Mouse (Mus musculus): Measurements from ENCODE around the gene Sgpp1. TPM values are rescaled to one million over a fixed set of nuclear protein-coding genes. Genes with fewer than 3 reads are reported as not detected.
"Not testable (repeated sequence)": the region's sequence is repeated elsewhere in the genome, so short reads cannot be mapped to it uniquely, and the experiment has no call there.

Gene Sgpp1
- total RNA-seq, 2 experiments from 2014 or later = 16.6 to 17.2 TPM

DNA sequence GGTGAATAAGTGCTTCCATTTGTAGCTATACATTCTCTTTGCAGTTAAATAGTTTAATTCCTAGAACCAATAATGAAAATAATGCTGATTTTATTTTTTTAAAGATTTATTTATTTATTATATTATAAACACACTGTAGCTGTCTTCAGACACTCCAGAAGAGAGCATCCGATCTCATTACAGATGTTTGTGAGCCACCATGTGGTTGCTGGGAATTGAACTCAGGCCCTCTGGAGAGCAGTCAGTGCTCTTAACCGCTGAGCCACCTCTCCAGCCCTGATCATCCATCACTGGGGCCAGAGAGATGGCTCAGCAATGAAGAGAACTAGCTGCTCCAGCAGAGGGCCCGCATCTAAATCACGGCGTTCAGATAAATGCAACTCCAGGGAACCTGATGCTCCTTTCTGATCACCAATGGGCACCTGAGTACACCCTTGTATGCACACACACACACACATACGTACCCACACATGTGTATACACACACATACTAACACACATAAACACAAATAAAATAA lies 3.5 kb downstream of the Sgpp1 start:
- DNase-seq = no peak

DNA sequence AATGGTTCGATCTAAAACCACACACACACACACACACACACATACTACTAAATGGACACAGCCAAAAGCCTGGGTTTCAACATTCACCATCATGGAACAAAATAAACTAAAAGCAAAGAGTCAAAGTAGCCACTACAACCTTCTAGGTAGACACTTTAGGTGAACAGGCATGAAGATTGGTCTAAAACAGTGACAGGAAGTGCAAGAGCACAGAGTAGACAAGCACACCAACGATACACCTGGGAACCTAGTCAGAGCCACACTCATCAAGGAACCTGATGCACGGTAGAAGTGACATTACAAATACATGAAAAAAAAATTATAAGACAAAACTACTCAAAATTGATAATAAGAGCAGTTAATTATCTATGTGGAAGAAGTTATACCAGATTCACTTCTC lies 4.0 kb downstream of the Sgpp1 start:
- no peak for DNase-seq

DNA sequence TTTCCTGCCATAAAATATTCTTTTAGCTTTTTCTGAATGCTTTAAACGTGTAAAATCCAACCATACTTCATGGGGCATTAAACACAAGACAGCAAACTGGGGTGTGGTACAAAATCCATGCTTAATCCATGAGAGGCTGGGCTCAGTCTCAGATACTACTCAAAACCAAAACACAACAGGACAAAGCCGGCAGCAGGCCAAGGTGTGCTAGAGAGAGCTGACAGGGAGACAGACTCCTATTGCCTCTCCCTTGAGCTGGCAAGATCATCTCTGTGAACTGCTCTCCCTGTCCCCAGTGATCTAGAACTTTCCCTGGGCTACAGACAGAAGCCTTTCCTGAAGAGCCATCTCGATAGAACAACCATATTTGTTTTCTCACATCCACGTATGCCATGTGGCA lies 5.1 kb downstream of the Sgpp1 start:
- peak; percentile 21 for DNase-seq

DNA sequence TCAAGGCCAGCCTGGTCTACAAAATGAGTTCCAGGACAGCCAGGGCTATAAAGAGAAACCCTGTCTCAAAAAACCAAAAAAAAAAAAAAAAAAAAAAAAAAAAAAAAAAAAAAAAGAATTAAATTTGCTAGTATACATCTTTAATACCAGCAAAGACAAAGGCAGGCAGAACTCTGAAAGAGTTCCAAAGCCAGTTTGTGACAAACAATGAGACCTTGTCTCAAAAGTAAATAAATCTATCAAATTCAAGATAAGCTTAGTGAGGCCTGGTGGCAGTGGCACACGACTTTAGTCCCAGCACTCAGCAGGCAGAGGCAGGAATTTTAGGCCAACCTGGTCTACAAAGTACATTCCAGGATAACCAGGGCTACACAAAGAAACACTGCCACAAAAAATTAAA lies 5.7 kb downstream of the Sgpp1 start:
- no peak for DNase-seq

DNA sequence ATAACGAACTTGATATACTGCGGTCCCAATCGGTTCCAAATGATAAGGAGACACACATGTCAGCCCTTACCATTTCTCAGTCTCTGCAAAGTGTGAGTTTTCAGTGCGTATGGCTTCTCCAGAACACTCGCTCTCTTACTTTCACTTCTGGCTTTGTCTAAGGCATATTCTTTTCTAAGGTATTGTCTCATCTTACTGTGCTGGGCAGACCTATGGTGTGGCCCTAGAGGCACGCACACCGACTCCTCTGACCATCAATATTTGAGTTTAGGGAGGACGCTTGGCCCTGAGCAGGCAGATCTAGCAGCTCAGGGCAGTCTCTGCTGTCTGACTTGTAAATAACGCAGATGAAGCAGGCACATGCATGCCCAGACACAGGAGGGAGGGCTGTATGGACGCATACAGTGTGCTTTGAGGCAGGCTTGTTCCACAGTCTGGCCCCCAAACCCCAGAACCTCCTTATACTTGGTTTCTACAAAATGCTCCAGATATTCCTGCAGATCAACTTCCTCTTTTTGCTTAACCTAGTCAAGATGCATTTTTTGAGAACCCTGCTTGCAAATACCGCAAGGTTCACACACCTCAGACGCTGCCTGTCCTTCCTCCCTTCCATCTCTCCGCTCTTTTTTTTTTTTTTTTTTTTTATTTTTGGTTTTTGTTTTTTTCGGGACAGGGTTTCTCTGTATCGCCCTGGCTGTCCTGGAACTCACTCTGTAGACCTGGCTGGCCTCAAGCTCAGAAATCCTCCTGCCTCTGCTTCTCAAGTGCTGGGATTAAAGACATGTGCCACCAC lies 8.0 kb downstream of the Sgpp1 start:
- no peak for DNase-seq

DNA sequence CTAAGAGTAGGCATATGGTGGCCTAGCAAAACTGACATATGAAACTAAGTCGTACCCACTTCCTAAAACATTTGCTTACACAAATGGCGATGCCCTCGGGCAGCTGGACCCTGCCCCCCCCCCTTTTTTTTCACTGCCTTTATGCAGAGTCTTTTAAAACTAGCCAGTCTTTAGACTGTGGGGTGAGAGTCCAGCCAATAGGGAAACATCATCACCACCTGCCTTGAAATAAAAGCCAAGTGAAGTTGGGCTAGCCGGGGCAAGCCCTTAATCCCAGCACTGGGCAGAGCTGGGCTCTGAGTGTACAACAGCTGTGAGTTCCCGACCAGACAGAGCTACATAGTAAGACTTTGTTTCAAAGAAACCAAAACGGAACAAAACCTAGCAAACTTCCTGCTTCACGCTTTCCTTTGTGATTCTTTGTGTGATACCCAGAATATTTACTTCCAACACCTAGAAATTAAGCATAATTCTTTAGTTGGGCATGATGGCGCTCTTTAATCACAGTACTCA lies 9.1 kb downstream of the Sgpp1 start:
- DNase-seq = no peak

DNA sequence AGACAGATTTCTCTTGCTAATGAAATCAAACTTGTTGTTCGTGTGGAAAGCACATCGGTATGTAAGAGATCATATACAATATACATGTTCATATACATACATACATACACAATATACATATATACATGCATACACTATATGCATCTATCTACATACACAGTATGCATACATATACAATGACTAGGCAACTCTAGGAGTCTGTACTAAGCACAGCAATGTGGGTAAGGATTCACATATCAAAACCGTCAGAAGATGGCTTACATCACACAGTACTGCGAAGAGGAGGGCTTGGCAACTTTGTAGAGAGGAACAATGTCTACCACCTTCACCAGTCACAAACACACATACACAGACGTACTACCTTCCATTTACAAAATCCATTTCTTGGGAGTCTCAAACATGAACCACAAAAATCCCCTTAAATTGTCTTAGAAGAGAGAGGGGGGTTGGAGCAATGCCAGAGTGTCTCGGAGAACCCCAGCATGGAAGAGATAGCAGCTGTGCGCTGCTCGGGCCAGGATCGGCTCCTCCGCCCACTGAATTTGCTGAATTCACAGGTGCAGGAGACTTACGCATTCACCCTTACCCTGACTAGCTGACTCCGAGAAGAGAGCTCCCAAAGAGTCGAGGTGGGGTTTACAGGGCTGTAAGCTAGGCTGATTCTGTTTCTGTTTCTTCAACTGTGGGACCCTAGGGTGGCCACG lies 10.8 kb downstream of the Sgpp1 start:
- DNase-seq = no peak

DNA sequence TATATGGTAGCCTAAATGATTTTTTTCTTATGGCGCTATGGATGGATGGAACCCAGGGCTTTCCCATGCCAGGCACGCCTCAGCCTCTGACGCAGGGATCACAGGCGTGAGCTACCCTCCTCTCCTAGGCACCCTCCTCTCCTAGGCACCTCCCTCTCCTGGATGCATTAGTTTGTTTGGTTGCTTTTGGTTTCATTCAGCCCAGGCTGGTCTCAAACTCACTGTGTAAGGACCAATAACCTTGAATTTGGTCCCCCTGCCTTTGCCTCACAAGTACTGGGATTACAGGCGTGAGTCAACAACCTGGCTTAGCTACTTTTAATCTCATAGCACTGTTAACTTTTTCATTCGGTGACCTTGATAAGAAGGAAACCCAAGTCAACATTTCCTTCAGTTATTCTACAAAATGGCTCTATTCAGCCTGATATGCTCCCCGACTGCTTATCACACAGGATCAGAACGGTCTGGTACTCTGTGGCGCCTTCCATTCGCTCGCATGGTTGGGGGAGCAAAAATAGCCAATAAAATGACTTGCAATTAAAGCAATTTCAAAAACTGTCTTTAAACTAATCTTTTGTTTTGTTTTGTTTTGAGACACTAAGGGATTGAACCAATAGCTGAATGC lies 11.6 kb downstream of the Sgpp1 start:
- DNase-seq = no peak

DNA sequence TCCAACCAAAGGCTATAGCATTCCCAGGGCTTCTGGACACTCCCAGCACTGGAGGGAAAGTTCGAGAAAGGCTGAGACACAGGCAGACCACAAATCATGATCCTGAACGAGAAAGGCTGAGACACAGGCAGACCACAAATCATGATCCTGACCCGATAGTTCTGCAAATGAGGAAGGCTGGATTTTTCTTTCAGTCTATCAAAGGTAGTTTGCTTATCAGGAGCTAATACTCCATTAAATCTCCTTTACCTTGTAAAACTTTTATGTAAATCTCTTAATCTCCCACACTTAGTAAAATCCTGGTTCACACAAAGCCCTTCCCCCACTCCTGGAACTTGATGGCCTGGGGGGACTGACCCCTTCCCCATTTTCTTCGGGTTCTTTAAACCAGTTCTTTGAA lies 13.6 kb downstream of the Sgpp1 start:
- no peak for DNase-seq

DNA sequence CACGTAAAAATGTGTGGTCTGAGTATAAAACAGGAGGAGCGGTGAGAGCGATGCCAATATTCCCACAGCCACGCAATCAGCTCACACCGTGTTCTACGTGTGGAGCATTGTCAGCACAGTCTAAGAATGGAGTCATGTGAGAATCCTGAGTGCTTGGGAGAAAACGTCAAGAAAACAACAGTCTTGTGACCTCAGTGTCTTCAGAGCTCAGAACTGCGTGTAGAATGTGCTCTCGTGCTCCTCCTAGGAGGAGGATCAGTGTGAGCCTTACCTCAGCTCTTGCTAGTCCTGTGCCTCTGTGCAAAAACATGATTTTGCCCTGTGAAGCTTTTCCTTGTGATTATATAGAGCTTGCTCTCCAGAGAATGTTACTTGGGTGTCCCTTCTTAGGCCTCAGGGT lies 14.5 kb downstream of the Sgpp1 start:
- DNase-seq = no peak

DNA sequence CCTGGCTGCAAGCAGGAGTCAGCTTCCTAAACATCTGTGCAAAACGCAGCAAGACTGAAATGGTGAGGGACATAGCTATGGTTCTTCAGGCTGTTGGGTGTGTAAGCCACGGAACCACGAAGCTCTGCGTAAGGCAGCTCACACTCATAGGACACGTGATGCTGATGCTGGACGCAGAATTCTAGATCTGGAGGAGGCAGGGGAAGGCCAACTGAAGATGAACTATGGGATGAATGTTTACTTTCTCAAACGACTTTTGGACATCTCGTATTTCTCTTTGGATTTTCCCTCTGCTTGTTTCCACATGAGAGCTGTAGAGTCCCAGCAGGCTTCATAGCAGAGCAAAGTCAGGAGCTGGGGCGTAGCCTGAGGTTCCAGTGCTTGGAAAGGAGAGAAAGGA lies 21.9 kb downstream of the Sgpp1 start:
- DNase-seq = no peak

DNA sequence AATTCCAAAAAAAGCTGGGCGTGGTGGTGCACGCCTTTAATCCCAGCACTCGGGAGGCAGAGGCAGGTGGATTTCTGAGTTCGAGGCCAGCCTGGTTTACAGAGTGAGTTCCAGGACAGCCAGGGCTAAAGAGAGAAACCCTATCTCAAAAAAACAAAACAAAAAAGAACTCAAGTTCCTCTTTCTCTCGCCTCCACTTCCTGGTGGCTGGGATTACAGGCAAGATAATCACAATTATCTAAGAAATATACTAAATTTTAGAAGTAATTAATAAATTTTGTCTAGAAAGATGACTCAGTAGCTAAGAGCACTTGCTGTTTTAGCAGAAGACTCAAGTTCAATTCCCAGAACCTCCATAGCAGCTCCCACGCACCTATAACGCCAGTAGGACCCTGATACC lies 22.6 kb downstream of the Sgpp1 start:
- not testable (repeated sequence) for DNase-seq

DNA sequence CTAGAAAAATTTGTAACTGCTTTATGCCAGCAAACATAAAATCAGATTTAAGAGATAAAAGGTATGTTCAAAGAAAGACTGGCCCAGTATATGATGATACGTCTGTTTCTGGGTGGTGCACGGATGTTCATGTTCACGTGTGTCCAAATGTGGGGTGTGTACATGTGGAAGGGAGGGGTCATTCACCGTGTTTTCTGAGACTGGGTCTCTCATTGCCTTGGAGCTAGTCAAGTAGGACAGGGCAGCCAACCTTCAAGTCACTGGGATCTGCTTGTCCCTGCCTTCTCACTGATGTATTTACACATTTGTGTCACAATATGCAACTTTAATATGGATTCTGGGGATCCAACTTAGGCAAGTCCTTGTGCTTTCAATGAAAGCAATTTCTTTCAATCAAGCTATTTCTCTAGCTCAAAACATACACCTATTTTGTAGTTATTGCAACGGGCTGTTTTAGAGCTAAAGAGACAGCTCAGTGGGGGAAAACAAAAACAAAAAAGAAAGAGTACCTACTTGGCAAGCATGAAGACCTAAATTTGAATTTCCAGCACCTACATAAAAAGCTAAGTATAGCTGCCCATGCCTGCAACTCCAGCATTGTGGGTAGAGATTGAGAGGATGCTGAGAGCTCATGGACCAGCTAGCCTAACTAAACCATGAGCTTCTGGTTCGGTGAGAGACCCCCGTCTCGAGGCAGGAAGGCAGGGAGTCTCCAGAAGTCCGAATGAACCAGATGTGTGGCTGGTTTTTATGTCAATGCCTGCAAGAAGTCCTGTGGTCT lies 24.7 kb downstream of the Sgpp1 start:
- no peak for DNase-seq

DNA sequence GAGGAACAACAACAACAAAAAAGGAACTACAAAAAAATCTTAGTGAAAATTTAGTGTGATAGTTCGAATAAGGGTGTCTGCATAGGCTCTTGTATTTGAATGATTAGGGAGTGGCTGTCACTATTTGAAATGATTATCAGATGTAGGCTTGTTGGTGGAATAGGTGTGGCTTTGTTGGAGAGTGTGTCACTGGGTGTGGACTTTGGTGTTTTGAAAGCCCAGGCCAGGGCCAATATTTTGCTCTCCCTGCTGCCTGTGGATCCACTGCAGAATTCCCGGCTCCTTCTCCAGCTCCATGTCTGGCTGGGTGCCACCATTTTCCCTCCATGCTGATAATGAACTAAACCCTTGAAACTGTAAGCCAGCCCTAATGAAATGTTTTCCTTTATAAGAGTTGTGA lies 26.0 kb downstream of the Sgpp1 start:
- DNase-seq = no peak

DNA sequence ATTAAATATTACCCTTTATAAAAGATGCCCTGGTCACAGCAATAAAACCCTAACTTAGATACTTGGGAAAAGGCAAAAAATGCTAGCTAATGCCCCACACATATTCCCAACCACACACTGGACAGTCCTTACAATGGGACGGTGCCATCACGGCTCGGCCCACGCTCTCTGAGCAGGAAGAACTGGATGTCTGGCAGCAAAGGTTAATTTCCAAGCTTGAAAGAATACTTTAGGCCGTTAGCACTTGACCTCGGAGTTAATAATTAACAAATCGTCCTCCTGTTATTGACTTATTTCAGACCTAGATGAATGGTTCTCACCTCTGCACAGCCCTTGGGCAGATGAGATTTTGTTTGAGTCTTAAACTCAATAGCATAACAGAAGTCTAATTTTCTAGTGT lies 28.9 kb downstream of the Sgpp1 start:
- no peak for DNase-seq

DNA sequence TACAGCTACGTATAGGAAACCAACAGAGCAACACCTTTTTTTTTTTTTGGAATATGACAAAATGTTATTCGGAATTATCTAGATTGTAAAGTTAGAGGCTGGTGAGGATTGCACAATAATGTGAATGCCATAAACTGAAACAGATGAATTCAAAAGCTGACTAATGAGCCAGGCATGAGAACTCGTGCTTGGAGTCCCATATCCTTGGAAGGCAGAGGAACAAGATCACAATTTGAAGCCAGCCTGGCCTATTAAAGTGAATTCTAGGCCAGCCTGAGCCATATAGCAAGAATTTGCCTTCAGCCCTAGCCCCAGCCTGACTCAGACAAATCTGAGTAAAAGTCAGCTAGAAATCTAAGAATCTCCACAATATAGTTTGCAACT lies 32.8 kb downstream of the Sgpp1 start:
- DNase-seq = no peak

DNA sequence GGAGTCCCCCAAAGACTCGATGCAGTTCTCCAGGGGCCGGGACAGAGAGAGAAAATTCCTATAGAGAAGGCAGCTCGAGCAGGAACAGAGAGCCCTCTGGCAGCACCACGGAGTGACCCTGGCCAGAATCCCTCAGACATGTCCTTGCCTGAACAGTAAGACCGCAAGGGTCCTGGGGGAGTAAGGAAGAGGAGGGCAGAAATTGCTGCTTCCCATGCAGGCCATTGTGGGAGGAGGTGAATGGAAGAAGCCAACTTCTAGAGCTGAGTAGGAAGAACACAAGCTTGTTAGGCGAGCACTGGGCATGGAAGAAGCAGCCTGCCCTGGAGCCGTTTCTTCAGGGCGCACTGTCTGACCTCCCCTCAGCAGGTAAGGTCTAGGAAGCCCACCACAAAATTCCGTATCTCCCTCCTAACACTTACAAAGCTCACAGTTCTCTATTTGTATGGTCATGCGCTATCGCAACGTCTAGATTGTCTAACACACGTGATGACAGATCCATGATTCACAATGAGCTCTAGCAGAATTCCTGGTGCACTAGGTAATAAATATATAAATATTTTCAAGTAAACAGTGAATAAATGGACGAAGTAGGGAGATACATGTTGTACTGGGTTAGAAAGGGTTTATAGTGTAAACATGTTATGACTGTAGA lies 33.3 kb downstream of the Sgpp1 start:
- peak; percentile 28 for DNase-seq

DNA sequence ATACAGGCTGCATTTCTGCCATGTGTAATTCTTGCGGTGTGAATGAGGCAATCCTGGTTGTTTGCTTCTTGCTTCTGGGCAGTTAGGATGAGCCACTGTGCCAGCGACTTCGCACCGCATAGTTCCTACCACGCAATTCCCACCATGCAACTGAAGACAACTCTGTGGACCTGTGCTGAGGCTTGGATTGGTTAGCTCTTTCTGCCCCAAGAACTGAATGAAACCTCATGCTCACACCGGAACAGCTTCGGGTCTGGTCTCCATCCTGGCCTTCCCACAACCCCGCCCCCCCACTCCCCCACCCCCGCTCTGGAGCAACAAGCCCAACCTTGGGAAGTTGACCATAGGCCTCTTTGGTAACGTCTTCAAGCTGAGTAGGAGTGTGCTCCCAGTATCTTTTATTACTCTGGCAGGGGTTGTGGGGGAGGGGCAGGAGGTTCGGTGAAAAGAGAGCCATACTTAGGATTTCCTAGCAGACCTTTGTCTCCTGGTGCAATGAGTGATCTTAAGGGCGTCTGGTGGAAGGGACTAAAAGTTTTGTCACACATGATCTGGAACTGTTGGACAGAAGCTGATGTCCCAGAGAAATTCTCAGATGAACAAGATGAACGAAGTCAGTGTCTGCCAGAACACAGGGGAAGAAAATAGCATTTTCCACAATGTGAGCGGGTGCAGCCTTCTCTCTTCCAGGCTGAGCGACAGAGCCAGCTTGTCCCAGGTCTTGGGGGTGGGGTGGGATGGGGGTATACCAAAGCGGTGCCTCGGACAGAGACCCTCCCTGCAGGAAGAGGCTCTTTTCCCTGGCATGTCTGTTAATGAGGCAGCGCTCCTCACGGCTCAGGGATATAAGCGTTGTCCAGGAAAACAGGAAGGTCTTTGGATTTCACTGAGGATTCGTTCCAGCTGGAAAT lies 34.1 kb downstream of the Sgpp1 start:
- DNase-seq = peak; percentile 65

DNA sequence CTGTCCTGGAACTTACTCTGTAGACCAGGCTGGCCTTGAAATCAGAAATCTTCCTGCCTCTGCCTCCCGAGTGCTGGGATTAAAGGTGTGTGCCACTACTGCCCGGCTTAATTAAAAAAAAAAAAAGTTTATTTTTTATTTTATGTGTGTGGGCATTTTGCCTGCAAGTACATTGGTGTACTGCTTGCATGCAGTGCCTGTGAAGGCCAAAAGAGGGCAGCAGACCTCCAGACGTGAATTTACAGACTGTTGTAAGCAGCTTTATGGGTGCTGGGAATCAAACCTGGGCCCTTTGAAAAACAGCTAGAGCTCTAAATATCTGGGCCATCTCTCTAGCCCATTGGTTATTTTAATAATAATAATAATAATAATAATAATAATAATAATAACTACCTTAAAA lies 36.8 kb downstream of the Sgpp1 start:
- no peak for DNase-seq

DNA sequence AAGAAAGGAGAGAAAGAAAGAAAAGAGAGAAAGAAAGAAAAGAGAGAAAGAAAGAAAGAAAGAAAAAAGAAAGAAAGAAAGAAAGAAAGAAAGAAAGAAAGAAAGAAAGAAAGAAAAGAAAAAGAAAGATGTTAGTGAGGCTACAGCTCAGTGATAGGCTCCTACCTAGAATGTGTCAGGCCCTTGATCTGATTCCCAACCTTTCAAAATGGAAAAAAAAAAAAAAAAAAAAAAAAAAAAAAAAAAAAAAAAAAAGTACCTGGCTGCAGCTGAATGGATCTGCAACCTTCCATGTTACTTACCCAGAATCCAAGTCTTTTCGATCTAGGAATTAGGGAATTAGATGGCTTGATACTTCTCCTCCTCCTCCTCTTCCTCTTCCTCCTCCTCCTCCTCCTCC lies 39.7 kb downstream of the Sgpp1 start:
- not testable (repeated sequence) for DNase-seq

DNA sequence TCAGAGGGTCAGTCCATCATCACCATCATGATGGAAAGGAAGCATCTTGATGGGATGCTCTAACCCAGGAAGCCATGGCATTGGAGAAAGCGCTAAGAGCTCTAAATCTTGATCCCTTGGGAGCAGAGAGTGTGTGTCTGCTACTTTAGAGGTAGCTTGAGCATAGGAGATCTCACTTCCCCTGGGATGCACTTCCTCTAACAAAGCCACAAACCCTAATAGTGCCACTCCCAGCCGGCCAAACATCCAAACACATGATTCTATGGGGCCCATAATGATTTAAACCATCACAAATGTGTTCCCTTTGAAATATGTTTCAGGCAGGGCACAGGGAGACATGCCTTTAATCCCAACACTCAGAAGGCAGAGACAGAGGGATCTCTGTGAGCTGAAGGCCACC lies 46.5 kb downstream of the Sgpp1 start:
- no peak for DNase-seq
